Mouse (Mus musculus) midbrain, embryonic 12.5 days (tissue): ENCODE data around the gene Fbxl2. TPM values are rescaled to one million over a fixed set of nuclear protein-coding genes. Genes with fewer than 3 reads are reported as not detected.

Experiments used
- ATAC-seq: fragments of 200-750 bp; cut with Nextera tagmentation; 2 replicates; pipeline ENCODE4 v1.8.0; 2017; ENCODE audit warnings: low read depth, moderate TSS enrichment, moderate library complexity; ENCODE audit not compliant: low FRiP score
- H3K27ac ChIP-seq: fragments of 300-500 bp; sonication (generic); replicated peaks from 2 replicates; pipeline ENCODE4 v1.5.1; 2016; ENCODE audit warnings: mild to moderate bottlenecking
- H3K27me3 ChIP-seq: fragments of 300-500 bp; sonication (generic); 2 replicates; pipeline ENCODE4 v1.6.1; 2016; ENCODE audit warnings: mild to moderate bottlenecking
- H3K36me3 ChIP-seq: fragments of 300-500 bp; sonication (generic); 2 replicates; pipeline ENCODE4 v1.6.1; 2016
- H3K4me1 ChIP-seq: fragments of 300-500 bp; sonication (generic); 2 replicates; pipeline ENCODE4 v1.6.1; 2016
- H3K4me2 ChIP-seq: fragments of 300-500 bp; sonication (generic); replicated peaks from 2 replicates; pipeline ENCODE4 v1.6.1; 2016; ENCODE audit warnings: mild to moderate bottlenecking, moderate library complexity
- H3K4me3 ChIP-seq: fragments of 300-500 bp; sonication (generic); 2 replicates; pipeline ENCODE4 v1.5.1; 2016; ENCODE audit warnings: mild to moderate bottlenecking
- H3K9ac ChIP-seq: fragments of 300-500 bp; sonication (generic); replicated peaks from 2 replicates; pipeline ENCODE4 v1.6.1; 2016; ENCODE audit warnings: mild to moderate bottlenecking, moderate library complexity
- H3K9me3 ChIP-seq: fragments of 300-500 bp; sonication (generic); 2 replicates; pipeline ENCODE4 v1.6.1; 2016; ENCODE audit warnings: mild to moderate bottlenecking
- WGBS: fragments of 180-500 bp; shearing (Covaris S2); methylation state at CpG from one replicate; pipeline ENCODE4 v1.1.7; 2016; 5-methylcytosine and 5-hydroxymethylcytosine counted together
- polyA plus RNA-seq: library from polyadenylated mRNA; unstranded; fragments of >200 nt; fragmentation: Nextera tagmentation; extraction: Ambion mirVana; gene quantifications from 2 replicates; pipeline ENCODE4 v1.2.1, GENCODE M21; 2016

The Fbxl2 gene
- polyA plus RNA-seq, 1 experiment from 2014 or later: 11.9 TPM

- H3K4me1 ChIP-seq: peaks cover 27% of the 10 kb centered on the region
- peak; percentile 98 for ATAC-seq
- WGBS: 1% methylated on average over 44 of the region's 86 CpGs
- peak within 1 kb of the TSS; percentile 87 for H3K4me2 ChIP-seq
- peak within 1 kb of the TSS; percentile 96 for H3K9ac ChIP-seq
- peak within 1 kb of the TSS; percentile 89 for H3K27ac ChIP-seq
- H3K27me3 ChIP-seq: no peaks in the 10 kb centered on the region
- H3K9me3 ChIP-seq: no peaks in the 10 kb centered on the region
- H3K36me3 ChIP-seq: no peaks in the 10 kb centered on the region
- H3K4me3 ChIP-seq: peak within 1 kb of the TSS; percentile 98
These were observed 115.2 kb downstream of the Fbxl2 start, which contains the start of gene Ubp1 for GRCm38 (mm10) chr9:113930534-113931374. TSS of gene Ubp1 (plus strand) at chr9:113930934.

- Histone ChIP-seq H3K4me2 (peak overlapping the region; percentile 52; the same call in 1 of the 2 replicates), H3K9me3 (no peaks in the 10 kb centered on the region), H3K4me1 (peaks cover 22% of the 10 kb centered on the region), H3K27me3 (no peaks in the 10 kb centered on the region), H3K27ac (0 out of 2 replicates have a peak overlapping the region, but pooled peaks have one; percentile 89), H3K36me3 (0 out of 2 replicates have a peak, but pooled peaks cover 4% of the 10 kb centered on the region), H3K4me3 (no peak overlapping the region), H3K9ac (no peak overlapping the region)
- WGBS: 84% methylated on average over 1 of the region's 1 CpGs
- ATAC-seq: no peak
These were observed 116.3 kb downstream of the Fbxl2 start for GRCm38 (mm10) chr9:113929676-113930075.

- no peak for ATAC-seq
- Histone ChIP-seq H3K4me2 (no peak overlapping the region), H3K36me3 (peaks cover 7% of the 10 kb centered on the region; the same call in 1 of the 2 replicates), H3K4me1 (peaks cover 20% of the 10 kb centered on the region), H3K27me3 (no peaks in the 10 kb centered on the region), H3K4me3 (no peak overlapping the region), H3K27ac (no peak overlapping the region), H3K9me3 (no peaks in the 10 kb centered on the region), H3K9ac (no peak overlapping the region)
- 90% methylated on average over 4 of the region's 4 CpGs for WGBS
These were observed 117.4 kb downstream of the Fbxl2 start for GRCm38 (mm10) chr9:113928591-113928990.

GRCm38 (mm10) chr9:113924883-113925282 is 121.1 kb downstream of the Fbxl2 start:
- H3K4me3 ChIP-seq: no peak overlapping the region
- H3K9me3 ChIP-seq: no peaks in the 10 kb centered on the region
- H3K27ac ChIP-seq: no peak overlapping the region
- H3K9ac ChIP-seq: no peak overlapping the region
- H3K4me2 ChIP-seq: no peak overlapping the region
- 0 out of 2 replicates have a peak, but pooled peaks cover under 1% of the 10 kb centered on the region for H3K4me1 ChIP-seq
- peaks cover 29% of the 10 kb centered on the region for H3K36me3 ChIP-seq
- WGBS: 90% methylated on average over 5 of the region's 5 CpGs
- no peak for ATAC-seq
- H3K27me3 ChIP-seq: no peaks in the 10 kb centered on the region

GRCm38 (mm10) chr9:113922677-113923076 is 123.3 kb downstream of the Fbxl2 start:
- H3K4me3 ChIP-seq: no peak overlapping the region
- ATAC-seq: no peak
- H3K9me3 ChIP-seq: no peaks in the 10 kb centered on the region
- H3K4me1 ChIP-seq: no peaks in the 10 kb centered on the region
- no peak overlapping the region for H3K4me2 ChIP-seq
- no peak overlapping the region for H3K27ac ChIP-seq
- no peaks in the 10 kb centered on the region for H3K27me3 ChIP-seq
- WGBS: 96% methylated on average over 5 of the region's 5 CpGs
- H3K36me3 ChIP-seq: peaks cover 33% of the 10 kb centered on the region
- no peak overlapping the region for H3K9ac ChIP-seq

- ATAC-seq: no peak
- 96% methylated on average over 5 of the region's 5 CpGs for WGBS
- Histone ChIP-seq H3K4me2 (no peak overlapping the region), H3K4me3 (no peak overlapping the region), H3K27me3 (no peaks in the 10 kb centered on the region), H3K4me1 (no peaks in the 10 kb centered on the region), H3K9ac (no peak overlapping the region), H3K27ac (no peak overlapping the region), H3K36me3 (peaks cover 54% of the 10 kb centered on the region), H3K9me3 (no peaks in the 10 kb centered on the region)
These were observed 130.2 kb downstream of the Fbxl2 start for GRCm38 (mm10) chr9:113915789-113916188.

Other genes with a start within 250 kb of the Fbxl2 start
- 47.5 and 50.7 TPM in 2 replicates for gene Ubp1, start 115.3 kb downstream of the Fbxl2 start, polyA plus RNA-seq
- gene Susd5, start 10.9 kb upstream of the Fbxl2 start, polyA plus RNA-seq: 0.17 and 0.78 TPM in 2 replicates